Mouse (Mus musculus): ENCODE measurements around the gene Fam92b.

The Fam92b gene

GRCm38 (mm10) chr8:120152636-120153035 is 24.6 kb downstream of the Fam92b start:
- DNase-seq (ENCODE audit: low read depth in 1 of 2, low spot score in 2 of 2), result peak in 1 of 2 experiments; percentile 59

- no peak for DNase-seq (ENCODE audit: low read depth in 1 of 2, low spot score in 2 of 2)
Observed at GRCm38 (mm10) chr8:120151151-120151550, 26.1 kb downstream of the Fam92b start.

- DNase-seq (ENCODE audit: low read depth in 1 of 2, low spot score in 2 of 2), result no peak
Observed at GRCm38 (mm10) chr8:120150028-120150427, 27.2 kb downstream of the Fam92b start.

- no peak for DNase-seq (ENCODE audit: low read depth in 1 of 2, low spot score in 2 of 2)
Observed at GRCm38 (mm10) chr8:120146051-120146450, 31.2 kb downstream of the Fam92b start.

- DNase-seq (ENCODE audit: low read depth in 1 of 2, low spot score in 2 of 2), result no peak
Observed at GRCm38 (mm10) chr8:120144652-120145301, 32.5 kb downstream of the Fam92b start.

GRCm38 (mm10) chr8:120143911-120144651 is 33.2 kb downstream of the Fam92b start:
- no peak for DNase-seq (ENCODE audit: low read depth in 1 of 2, low spot score in 2 of 2)

GRCm38 (mm10) chr8:120140769-120141168 is 36.5 kb downstream of the Fam92b start:
- DNase-seq (ENCODE audit: low read depth in 1 of 2, low spot score in 2 of 2), result no peak

- DNase-seq (ENCODE audit: low read depth in 1 of 2, low spot score in 2 of 2), result no peak
Observed at GRCm38 (mm10) chr8:120138958-120139357, 38.3 kb downstream of the Fam92b start.

GRCm38 (mm10) chr8:120136618-120137017 is 40.6 kb downstream of the Fam92b start:
- no peak for DNase-seq (ENCODE audit: low read depth in 1 of 2, low spot score in 2 of 2)

GRCm38 (mm10) chr8:120135687-120136086 is 41.6 kb downstream of the Fam92b start:
- no peak for DNase-seq (ENCODE audit: low read depth in 1 of 2, low spot score in 2 of 2)

GRCm38 (mm10) chr8:120133169-120133568 is 44.1 kb downstream of the Fam92b start:
- DNase-seq (ENCODE audit: low read depth in 1 of 2, low spot score in 2 of 2), result no peak

- DNase-seq (ENCODE audit: low read depth in 1 of 2, low spot score in 2 of 2), result no peak
Observed at GRCm38 (mm10) chr8:120131158-120131557, 46.1 kb downstream of the Fam92b start.

- no peak for DNase-seq (ENCODE audit: low read depth in 1 of 2, low spot score in 2 of 2)
Observed at GRCm38 (mm10) chr8:120129547-120129946, 47.7 kb downstream of the Fam92b start.

GRCm38 (mm10) chr8:120126357-120127161 is 50.7 kb downstream of the Fam92b start:
- DNase-seq (ENCODE audit: low read depth in 1 of 2, low spot score in 2 of 2), result no peak

GRCm38 (mm10) chr8:120124836-120125389 is 52.4 kb downstream of the Fam92b start:
- DNase-seq (ENCODE audit: low read depth in 1 of 2, low spot score in 2 of 2), result no peak

- no peak for DNase-seq (ENCODE audit: low read depth in 1 of 2, low spot score in 2 of 2)
Observed at GRCm38 (mm10) chr8:120124261-120124660, 53.0 kb downstream of the Fam92b start.

GRCm38 (mm10) chr8:120120951-120121350 is 56.3 kb downstream of the Fam92b start:
- no peak for DNase-seq (ENCODE audit: low read depth in 1 of 2, low spot score in 2 of 2)

- DNase-seq (ENCODE audit: low read depth in 1 of 2, low spot score in 2 of 2), result no peak
Observed at GRCm38 (mm10) chr8:120119931-120120330, 57.3 kb downstream of the Fam92b start.

- no peak for DNase-seq (ENCODE audit: low read depth in 1 of 2, low spot score in 2 of 2)
Observed at GRCm38 (mm10) chr8:120119429-120119828, 57.8 kb downstream of the Fam92b start.

- no peak for DNase-seq (ENCODE audit: low read depth in 1 of 2, low spot score in 2 of 2)
Observed at GRCm38 (mm10) chr8:120118847-120119246, 58.4 kb downstream of the Fam92b start.

GRCm38 (mm10) chr8:120118162-120118561 is 59.1 kb downstream of the Fam92b start:
- DNase-seq (ENCODE audit: low read depth in 1 of 2, low spot score in 2 of 2), result no peak

Measured in monocyte, adult 2 months (primary cell).